ENCODE assay signal across 18 mouse cellular contexts in genomic region chr2:6293825-6294444, GRCm38 (mm10). TPM values are rescaled to one million over a fixed set of nuclear protein-coding genes. Genes with fewer than 3 reads are reported as not detected.
A peak's percentile ranks its signal among the peaks of the same experiment; 100 is the strongest.
DNase-seq lines count a peak whose midpoint lies in the region; ATAC-seq and TF ChIP-seq lines count a peak whose summit lies in the region.
"Had no signal": no experiment of that assay in that cellular context is flagged by ENCODE, and none has a peak within 500 bp of the region (broad histone marks: within the 10 kb centered on the region; RNA-seq: fewer than 3 reads in every experiment).

No protein-coding gene starts in this region.

- peaks cover 9% of the 10 kb centered on the region for H3K4me1 ChIP-seq in liver, postnatal 0 days (ENCODE audit: insufficient read depth)
- H3K4me1 ChIP-seq: forebrain, embryonic 10.5 days; midbrain, embryonic 12.5 days had no signal

- DNase-seq in layer of hippocampus, adult 9-11 months: peak; percentile 14
- DNase-seq in layer of hippocampus, adult 2 months (ENCODE audit: low spot score in 2 of 2): no peak
- DNase-seq in NIH3T3 (ENCODE audit: low read depth): peak; percentile 62
- peak; percentile 18 to 24 for DNase-seq in cerebellum, adult 18-20 months
- DNase-seq in cerebellum, postnatal 36 days: peak; percentile 21 to 27
- no peak for DNase-seq in liver, postnatal 0 days
- DNase-seq: adrenal gland, adult 8-10 months; gastrocnemius, postnatal 14 days; heart, postnatal 4 days; kidney, adult 2 months; kidney, postnatal 36 days; lung, adult 2 months had no signal

- WGBS in liver, postnatal 0 days (ENCODE audit: insufficient replicate concordance): 68% methylated on average over 11 of the region's 11 CpGs

- no peaks in the 10 kb centered on the region for H3K36me3 ChIP-seq in liver, postnatal 0 days (replicated peaks; ENCODE audit: insufficient read depth, low read length)
- H3K36me3 ChIP-seq: forebrain, embryonic 10.5 days; midbrain, embryonic 12.5 days had no signal

- ATAC-seq in monocyte, adult 5-6 weeks (replicated peaks; ENCODE audit: insufficient number of reproducible peaks, low FRiP score, low TSS enrichment, poor library complexity, severe bottlenecking): no peak
- no peak for ATAC-seq in liver, postnatal 0 days
- ATAC-seq: hindbrain, embryonic 16.5 days had no signal

- H3K27ac ChIP-seq in layer of hippocampus, adult 2 months: no peak overlapping the region
- no peak overlapping the region for H3K27ac ChIP-seq in liver, postnatal 0 days (ENCODE audit: low read depth)
- H3K27ac ChIP-seq: forebrain, embryonic 10.5 days; macrophage; midbrain, embryonic 12.5 days had no signal

- TF ChIP-seq EP300 in liver, postnatal 0 days (IDR thresholded peaks at IDR 0.05; ENCODE audit: low read depth): no peak

- no peak for TF ChIP-seq CTCF in layer of hippocampus, adult 2 months (conservative IDR thresholded peaks at IDR 0.05)
- TF ChIP-seq CTCF in liver, postnatal 0 days (IDR thresholded peaks at IDR 0.05; ENCODE audit: low read depth): no peak

- no peaks in the 10 kb centered on the region for H3K27me3 ChIP-seq in liver, postnatal 0 days (ENCODE audit: insufficient read depth, low read length)
- H3K27me3 ChIP-seq: midbrain, embryonic 12.5 days had no signal

- no peak overlapping the region for H3K4me2 ChIP-seq in liver, postnatal 0 days (ENCODE audit: low read depth, low read length)
- H3K4me2 ChIP-seq: heart, embryonic 11.5 days; midbrain, embryonic 12.5 days had no signal

- H3K9me3 ChIP-seq in liver, postnatal 0 days (ENCODE audit: low read length): no peaks in the 10 kb centered on the region
- H3K9me3 ChIP-seq: forebrain, embryonic 10.5 days; midbrain, embryonic 12.5 days had no signal

- H3K9ac ChIP-seq in liver, postnatal 0 days (replicated peaks): no peak overlapping the region
- H3K9ac ChIP-seq: midbrain, embryonic 12.5 days had no signal

- H3K4me3 ChIP-seq in layer of hippocampus, adult 2 months: no peak overlapping the region
- H3K4me3 ChIP-seq in liver, postnatal 0 days (ENCODE audit: low read depth, low read length): no peak overlapping the region
- H3K4me3 ChIP-seq: forebrain, embryonic 10.5 days; midbrain, embryonic 12.5 days had no signal

RNA-seq across cellular contexts. Expression of gene Usp6nl, which starts 28.5 kb away (rescaled TPM):
- total RNA-seq in layer of hippocampus, adult 2 months (2021): 10 to 100 TPM; 13.1 to 13.5 TPM
- total RNA-seq in monocyte, adult 5-6 weeks (2017): 17.1 to 24.3 TPM (median 21.7 TPM) in 3 replicates
- polyA plus RNA-seq in liver, postnatal 0 days (2015; fragmentation: Nextera tagmentation; extraction: Ambion mirVana): 4.6 and 5.1 TPM in 2 replicates

Comparison
In these comparisons a context has a peak if more than half of its experiments do, and no peak if none do; other contexts are left out.
1. DNase-seq: peak in layer of hippocampus, adult 9-11 months (single experiment), NIH3T3 (single experiment), cerebellum, adult 18-20 months (2 of 2) and cerebellum, postnatal 36 days (2 of 2); none in layer of hippocampus, adult 2 months (0 of 2) and liver, postnatal 0 days (single experiment).